Mouse (Mus musculus): Measurements from ENCODE around the gene Wapl. TPM values are rescaled to one million over a fixed set of nuclear protein-coding genes. Genes with fewer than 3 reads are reported as not detected.

Wapl gene
- polyA plus RNA-seq (2015; fragmentation: Nextera tagmentation; extraction: Ambion mirVana): 26.9 and 28.8 TPM in 2 replicates

DNA sequence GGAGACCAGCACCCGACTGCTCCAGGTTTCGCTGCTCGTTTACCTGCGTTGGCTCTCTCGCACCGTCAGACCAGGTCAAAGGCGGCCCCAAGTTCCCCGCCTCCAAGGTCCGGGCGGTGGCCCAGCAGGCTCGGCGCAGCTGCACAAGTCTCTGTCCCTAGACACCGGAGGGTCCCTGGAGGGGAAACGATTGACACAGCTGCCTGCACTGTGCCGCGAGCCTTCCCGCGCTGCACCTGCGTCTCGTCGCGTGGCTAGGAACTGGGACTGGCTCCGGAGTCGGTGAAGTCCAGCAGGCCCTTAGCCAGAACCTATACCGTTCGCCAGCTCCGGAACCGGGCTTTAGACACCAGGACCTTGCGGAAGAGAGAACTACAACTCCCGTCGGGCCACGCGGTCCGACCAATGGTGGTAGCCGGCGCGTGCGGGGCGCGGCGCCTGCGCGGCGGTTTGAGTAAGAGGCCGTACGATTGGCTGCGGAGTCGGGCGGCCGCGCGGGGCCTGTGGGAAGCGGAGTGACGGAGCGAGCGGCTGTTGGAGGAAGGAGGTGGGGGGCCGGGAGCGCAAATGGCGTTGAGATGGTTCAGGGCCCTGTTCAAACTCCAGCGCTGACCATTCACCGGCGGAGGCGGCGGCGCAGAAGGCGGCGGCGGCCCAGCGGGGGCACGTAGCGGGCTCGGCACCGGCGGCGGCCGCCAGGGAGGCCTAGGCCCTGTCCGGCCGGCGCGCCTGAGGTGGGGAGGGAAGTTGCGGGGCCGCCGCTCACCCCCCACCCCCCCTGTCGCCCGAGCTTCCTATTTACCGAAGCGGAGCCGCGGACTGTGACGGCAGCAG, at the start of gene Wapl:
TSS of gene Wapl (plus strand) at position 534 of the 834 bp plus-strand sequence.
- H3K4me1 ChIP-seq: peaks cover 13% of the 10 kb centered on the region
- H3K36me3 ChIP-seq: peaks cover 14% of the 10 kb centered on the region
- no peaks in the 10 kb centered on the region for H3K9me3 ChIP-seq (replicated peaks)
- peak within 1 kb of the TSS; percentile 99 for H3K9ac ChIP-seq
- H3K4me2 ChIP-seq: peak within 1 kb of the TSS; percentile 76
- no peaks in the 10 kb centered on the region for H3K27me3 ChIP-seq
- H3K27ac ChIP-seq: peak within 1 kb of the TSS; percentile 96
- ATAC-seq (replicated peaks; ENCODE audit: low FRiP score): peak; percentile 99
- peak within 1 kb of the TSS; percentile 100 for H3K4me3 ChIP-seq (replicated peaks)
- under 1% methylated on average over 83 of the region's 90 CpGs for WGBS

DNA sequence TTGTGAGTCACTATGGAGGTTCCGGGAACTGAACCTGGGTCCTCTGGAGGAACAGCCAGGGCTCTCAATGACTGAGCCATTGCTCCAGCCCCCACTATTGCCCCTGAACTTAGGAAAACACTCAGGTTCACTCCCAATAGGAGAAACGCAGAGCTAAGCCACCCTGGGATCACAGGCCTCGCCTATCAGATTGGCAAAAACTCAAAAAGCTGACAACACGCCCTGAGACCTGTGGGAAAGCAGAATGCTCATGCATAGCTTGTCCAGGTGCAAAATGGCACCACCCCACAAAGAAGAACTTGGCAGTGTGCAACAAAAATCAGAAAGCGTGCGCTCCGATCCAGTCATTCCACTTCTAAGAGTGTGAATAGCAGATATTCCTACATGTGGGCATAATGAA, 46.9 kb upstream of the Wapl start:
- Histone ChIP-seq H3K27me3 (no peaks in the 10 kb centered on the region), H3K4me3 (replicated peaks) (no peak overlapping the region), H3K9ac (no peak overlapping the region), H3K9me3 (replicated peaks) (no peaks in the 10 kb centered on the region), H3K27ac (no peak overlapping the region), H3K36me3 (no peaks in the 10 kb centered on the region), H3K4me1 (0 out of 2 replicates have a peak, but pooled peaks cover 2% of the 10 kb centered on the region), H3K4me2 (no peak overlapping the region)
- no peak for ATAC-seq (replicated peaks; ENCODE audit: low FRiP score)
- 82% methylated on average over 7 of the region's 7 CpGs for WGBS

DNA sequence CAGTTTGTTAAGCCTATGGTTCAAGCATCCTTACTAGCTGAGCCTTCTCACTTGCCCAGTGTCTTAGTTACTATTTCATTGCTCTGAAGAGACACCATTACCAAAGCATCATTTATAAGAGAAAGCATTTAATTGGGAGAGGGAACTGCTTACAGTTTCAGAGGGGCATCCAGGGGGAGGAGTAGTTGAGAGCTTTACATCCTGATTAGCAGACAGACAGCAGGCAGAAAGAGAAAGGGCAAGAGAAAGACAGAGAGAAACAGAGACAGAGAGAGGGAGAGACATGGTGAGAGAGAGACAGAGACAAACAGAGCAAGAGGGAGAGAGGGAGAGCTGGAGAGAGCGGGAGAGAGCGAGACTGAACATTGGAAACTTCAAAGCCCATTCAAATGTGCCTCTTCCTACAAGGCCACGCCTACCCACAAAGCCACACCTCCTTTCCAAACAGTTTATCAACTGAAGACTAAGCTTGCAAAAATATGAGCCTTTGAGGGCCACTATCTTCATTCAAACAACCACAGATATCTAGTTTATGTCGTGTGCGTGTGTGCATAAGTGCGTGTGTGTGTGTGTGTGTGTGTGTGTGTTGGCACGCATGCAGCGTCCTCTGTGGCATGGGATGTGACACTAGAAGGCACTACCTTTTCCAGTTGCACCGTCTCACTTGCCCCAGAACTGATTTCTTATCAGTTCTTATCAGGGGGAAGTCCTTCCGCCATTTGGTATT, 40.8 kb upstream of the Wapl start:
- no peaks in the 10 kb centered on the region for H3K36me3 ChIP-seq
- ATAC-seq (replicated peaks; ENCODE audit: low FRiP score): no peak
- no peak overlapping the region for H3K27ac ChIP-seq
- WGBS: 75% methylated on average over 10 of the region's 10 CpGs
- no peak overlapping the region for H3K4me2 ChIP-seq
- H3K9ac ChIP-seq: no peak overlapping the region
- no peak overlapping the region for H3K4me3 ChIP-seq (replicated peaks)
- no peaks in the 10 kb centered on the region for H3K4me1 ChIP-seq
- no peaks in the 10 kb centered on the region for H3K9me3 ChIP-seq (replicated peaks)
- H3K27me3 ChIP-seq: no peaks in the 10 kb centered on the region

DNA sequence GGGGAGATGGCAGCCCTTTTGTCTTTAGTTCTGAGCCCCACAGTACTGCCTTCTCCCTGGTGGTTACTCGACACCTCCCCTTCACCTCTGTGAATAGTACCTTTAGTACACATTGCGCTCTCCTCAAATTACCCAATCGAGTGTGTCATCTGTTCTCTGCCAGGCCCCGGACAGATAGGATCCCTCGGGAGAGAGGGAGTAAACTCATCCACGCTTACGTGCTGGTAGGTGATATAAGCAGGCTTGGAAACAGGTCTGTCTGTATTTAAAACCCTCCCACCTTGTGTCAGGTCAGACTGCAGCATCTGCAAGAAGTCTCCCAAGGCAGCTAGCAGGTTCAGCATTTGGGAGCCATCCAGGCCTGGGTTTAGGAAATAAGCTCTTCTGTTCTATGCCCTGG, 38.5 kb upstream of the Wapl start:
- H3K27ac ChIP-seq: no peak overlapping the region
- H3K9me3 ChIP-seq (replicated peaks): no peaks in the 10 kb centered on the region
- no peak for ATAC-seq (replicated peaks; ENCODE audit: low FRiP score)
- no peak overlapping the region for H3K4me3 ChIP-seq (replicated peaks)
- H3K4me1 ChIP-seq: no peaks in the 10 kb centered on the region
- no peak overlapping the region for H3K9ac ChIP-seq
- no peak overlapping the region for H3K4me2 ChIP-seq
- WGBS: 20% methylated on average over 7 of the region's 7 CpGs
- no peaks in the 10 kb centered on the region for H3K27me3 ChIP-seq
- no peaks in the 10 kb centered on the region for H3K36me3 ChIP-seq

DNA sequence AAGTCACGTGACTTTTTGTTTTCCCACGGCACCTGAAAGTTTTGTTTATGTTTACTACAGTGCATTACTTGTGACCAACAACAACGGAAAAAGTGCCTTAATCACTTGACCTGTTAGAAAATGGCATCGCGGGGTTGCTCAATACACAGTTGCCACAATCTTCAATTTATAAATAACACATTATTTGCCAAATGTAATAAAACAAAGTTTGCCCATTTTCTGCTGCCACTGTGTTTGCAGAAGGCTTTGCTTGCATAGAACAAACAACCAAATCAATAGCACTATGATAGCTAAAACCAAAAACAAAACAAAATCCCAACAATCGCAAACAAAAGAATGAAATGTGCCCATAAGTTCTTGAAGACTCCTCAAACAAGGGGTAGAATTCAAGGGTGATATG, 38.0 kb upstream of the Wapl start:
- WGBS: 88% methylated on average over 6 of the region's 6 CpGs
- H3K9me3 ChIP-seq (replicated peaks): no peaks in the 10 kb centered on the region
- no peak overlapping the region for H3K9ac ChIP-seq
- H3K36me3 ChIP-seq: no peaks in the 10 kb centered on the region
- no peaks in the 10 kb centered on the region for H3K4me1 ChIP-seq
- no peak overlapping the region for H3K4me2 ChIP-seq
- no peak for ATAC-seq (replicated peaks; ENCODE audit: low FRiP score)
- H3K27ac ChIP-seq: no peak overlapping the region
- no peaks in the 10 kb centered on the region for H3K27me3 ChIP-seq
- H3K4me3 ChIP-seq (replicated peaks): no peak overlapping the region

DNA sequence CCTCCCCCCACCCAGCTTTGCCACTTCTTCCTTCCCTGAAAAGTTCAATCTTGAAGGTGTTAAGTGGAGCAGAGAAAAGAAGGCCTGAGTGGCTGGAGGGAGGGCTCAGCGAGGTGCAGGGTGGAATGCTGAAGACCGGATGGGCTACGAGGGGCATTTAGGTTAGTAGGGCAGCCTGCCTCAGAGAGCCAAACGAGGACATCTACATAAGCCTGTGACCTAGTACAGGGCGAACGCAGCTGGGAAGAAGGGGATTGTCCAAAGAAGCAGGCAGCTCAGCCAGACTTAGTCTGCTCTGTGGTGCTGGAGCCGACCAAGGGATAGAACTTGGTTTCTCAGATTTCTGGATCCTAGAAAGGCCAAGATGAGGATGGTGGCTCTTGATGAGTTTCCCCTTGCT, 29.6 kb upstream of the Wapl start:
- H3K4me3 ChIP-seq (replicated peaks): no peak overlapping the region
- H3K4me2 ChIP-seq: no peak overlapping the region
- no peak overlapping the region for H3K27ac ChIP-seq
- H3K27me3 ChIP-seq: no peaks in the 10 kb centered on the region
- no peaks in the 10 kb centered on the region for H3K36me3 ChIP-seq
- no peak for ATAC-seq (replicated peaks; ENCODE audit: low FRiP score)
- no peaks in the 10 kb centered on the region for H3K4me1 ChIP-seq
- no peak overlapping the region for H3K9ac ChIP-seq
- no peaks in the 10 kb centered on the region for H3K9me3 ChIP-seq (replicated peaks)
- WGBS: 63% methylated on average over 7 of the region's 7 CpGs

DNA sequence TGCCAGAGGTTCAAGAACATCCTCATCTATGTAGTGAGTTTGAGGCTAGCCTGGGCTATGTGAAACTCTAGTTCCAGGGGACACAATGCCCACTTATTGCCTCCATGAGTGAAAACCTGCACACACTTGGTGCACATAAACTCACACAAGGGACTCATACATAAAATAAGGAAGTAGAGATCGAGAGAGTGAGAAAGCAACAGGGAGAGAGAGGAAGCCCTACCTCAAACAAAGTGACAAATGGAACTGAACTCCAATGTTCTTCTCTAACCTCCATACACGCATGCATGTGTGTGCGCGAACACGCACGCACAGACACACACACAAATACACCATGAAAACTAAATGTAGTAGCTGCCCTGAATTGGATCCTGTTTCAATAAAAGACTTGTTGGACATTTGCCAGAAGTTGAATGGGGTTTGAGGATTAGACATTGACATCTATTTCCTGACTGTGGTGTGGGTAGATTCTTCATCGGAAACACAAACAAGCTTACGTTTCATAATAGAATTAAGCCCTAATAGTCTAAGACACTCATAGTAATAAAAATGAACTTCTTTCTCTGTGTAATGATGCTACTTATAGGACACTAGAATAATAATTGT, 25.8 kb upstream of the Wapl start:
- Histone ChIP-seq H3K27ac (no peak overlapping the region), H3K9ac (no peak overlapping the region), H3K4me1 (no peaks in the 10 kb centered on the region), H3K9me3 (replicated peaks) (no peaks in the 10 kb centered on the region), H3K27me3 (no peaks in the 10 kb centered on the region), H3K4me2 (no peak overlapping the region), H3K4me3 (replicated peaks) (no peak overlapping the region), H3K36me3 (no peaks in the 10 kb centered on the region)
- WGBS: 84% methylated on average over 8 of the region's 8 CpGs
- no peak for ATAC-seq (replicated peaks; ENCODE audit: low FRiP score)

DNA sequence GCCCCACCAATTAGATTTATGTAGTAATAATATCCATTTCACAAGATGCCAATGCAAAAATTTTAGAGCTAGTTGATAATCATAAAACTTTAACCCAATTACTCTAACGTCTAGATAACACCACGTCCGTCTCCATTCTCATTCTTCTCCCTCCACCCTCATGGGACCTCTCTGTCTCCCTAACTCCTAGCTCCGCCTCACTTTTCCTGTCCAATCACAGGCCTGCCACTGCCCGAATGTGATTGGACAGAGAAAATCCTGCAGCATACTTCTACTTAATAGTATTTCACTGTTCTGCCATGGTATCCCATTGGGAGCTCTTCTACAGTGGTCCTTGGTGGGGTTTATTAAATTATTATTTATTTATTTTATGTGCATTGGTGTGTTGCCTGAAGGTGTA, 16.6 kb upstream of the Wapl start:
- ATAC-seq (replicated peaks; ENCODE audit: low FRiP score): no peak
- H3K4me3 ChIP-seq (replicated peaks): no peak overlapping the region
- H3K9me3 ChIP-seq (replicated peaks): no peaks in the 10 kb centered on the region
- H3K36me3 ChIP-seq: no peaks in the 10 kb centered on the region
- no peak overlapping the region for H3K4me2 ChIP-seq
- H3K4me1 ChIP-seq: peaks cover 13% of the 10 kb centered on the region
- H3K9ac ChIP-seq: no peak overlapping the region
- H3K27ac ChIP-seq: no peak overlapping the region
- whole genome bisulfite sequencing: 84% methylated on average over 5 of the region's 5 CpGs
- H3K27me3 ChIP-seq: peaks cover 27% of the 10 kb centered on the region

DNA sequence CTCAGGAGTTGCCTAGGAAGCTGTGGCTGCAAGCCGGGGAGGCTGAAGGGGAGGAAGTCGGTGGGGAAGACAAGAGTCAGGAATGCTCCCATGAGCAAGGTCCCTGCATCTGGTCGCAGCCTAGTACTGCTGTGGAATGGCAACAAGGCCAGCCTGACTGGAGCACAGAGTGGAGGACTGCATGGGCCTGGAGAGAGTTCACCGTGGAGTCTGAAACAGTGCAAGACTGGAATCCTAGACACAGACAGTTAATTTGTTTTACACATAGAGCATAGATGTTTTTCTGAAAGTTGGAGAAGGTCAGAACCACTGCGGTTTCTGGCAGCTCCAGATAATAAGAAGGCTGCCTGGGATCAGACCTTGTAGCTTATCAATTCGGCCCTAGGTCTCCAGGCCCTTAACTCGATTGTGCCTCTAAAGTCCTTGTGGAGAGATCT, 13.4 kb upstream of the Wapl start:
- Histone ChIP-seq H3K9me3 (replicated peaks) (no peaks in the 10 kb centered on the region), H3K27ac (no peak overlapping the region), H3K9ac (no peak overlapping the region), H3K27me3 (peaks cover 30% of the 10 kb centered on the region), H3K4me3 (replicated peaks) (no peak overlapping the region), H3K4me2 (no peak overlapping the region), H3K4me1 (peaks cover 20% of the 10 kb centered on the region), H3K36me3 (no peaks in the 10 kb centered on the region)
- 49% methylated on average over 7 of the region's 7 CpGs for WGBS
- 0 out of 2 replicates have a peak, but pooled peaks have one; percentile 44 for ATAC-seq (replicated peaks; ENCODE audit: low FRiP score)

DNA sequence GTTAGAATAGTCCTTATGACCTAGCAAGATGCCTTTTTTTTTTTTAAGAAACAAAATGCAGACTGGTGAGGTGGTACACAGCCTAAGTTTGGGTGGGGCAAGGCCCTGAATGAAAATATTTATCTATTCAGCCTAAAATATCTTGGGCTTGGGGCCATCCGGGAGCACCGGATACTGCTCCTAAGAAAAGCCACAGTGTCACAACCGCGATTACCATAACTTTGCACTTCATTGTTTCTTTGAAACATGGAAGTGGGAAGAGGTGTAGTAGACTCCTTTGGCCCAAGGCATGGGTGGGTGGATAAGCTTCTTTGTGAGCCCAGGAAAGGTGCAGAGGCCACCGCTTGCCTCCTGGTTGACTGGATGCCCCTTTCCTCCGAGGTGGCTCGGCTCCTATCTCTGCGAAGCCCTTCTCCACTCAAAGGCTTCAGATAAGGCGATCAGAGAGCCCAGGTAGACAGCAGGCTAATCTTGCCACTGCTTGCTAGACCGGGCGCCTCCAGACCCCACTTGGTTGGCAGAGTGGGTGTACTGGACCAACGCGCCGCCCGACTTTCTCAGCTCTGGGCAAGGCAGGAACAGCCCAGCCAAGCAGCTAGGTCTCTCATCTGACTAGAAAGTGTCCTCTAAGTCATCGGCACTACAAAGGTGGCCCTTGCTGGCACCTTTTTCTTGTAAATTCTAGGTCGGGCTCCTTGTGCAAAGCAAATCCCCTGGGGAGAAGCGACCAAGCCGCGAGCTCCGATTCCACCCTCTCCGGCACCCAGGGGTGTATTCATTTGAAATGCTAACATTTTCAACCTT, 12.7 kb upstream of the Wapl start:
- 17% methylated on average over 22 of the region's 22 CpGs for WGBS
- H3K27me3 ChIP-seq: peaks cover 30% of the 10 kb centered on the region
- peak overlapping the region; percentile 58 for H3K4me3 ChIP-seq (replicated peaks)
- peak; percentile 55; the same call in 1 of the 2 replicates for ATAC-seq (replicated peaks; ENCODE audit: low FRiP score)
- peaks cover 20% of the 10 kb centered on the region for H3K4me1 ChIP-seq
- no peak overlapping the region for H3K27ac ChIP-seq
- no peaks in the 10 kb centered on the region for H3K36me3 ChIP-seq
- peak overlapping the region; percentile 48 for H3K9ac ChIP-seq
- H3K9me3 ChIP-seq (replicated peaks): no peaks in the 10 kb centered on the region
- H3K4me2 ChIP-seq: peak overlapping the region; percentile 93

DNA sequence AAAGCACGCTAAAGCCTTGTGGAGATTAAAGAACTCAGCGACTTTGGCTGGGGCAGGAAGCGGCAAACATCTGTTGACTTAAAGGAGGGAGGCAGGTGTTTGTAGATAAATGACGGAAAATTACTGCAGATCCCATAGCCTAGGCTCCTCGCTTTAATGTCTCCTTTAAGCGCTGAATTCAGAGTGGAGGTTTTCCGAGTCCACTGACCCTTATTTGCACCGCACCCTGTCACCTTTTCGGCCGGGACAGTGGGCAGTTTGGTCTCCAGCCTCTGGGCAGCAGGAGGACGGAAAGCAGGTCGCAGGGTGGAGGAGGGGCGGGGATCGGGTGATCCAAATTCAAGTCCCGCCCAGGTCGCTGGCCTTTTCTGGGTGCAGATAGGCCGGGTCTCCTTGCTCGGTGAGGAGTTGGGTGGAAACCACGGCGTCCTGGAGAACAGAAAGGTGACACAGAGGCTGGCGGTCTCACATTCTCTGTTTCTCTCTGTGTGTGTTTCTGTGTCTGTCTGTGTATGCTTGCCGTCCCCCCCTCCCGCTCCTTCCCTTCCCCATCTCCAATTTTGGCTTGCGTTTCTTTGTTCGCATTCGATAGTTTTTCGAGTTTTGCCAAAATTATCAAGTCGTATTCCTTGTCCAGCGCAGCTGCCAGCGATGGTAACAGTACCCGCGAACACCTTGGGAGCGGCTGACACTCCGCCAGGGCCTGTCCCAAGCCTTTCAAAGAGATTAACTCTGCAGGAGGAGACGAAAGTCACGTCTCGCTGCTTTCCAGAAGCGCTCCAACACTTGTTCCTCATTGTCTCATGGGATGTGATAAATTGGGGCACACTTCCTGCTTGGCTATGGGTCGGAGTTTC, 11.9 kb upstream of the Wapl start:
- peaks cover 20% of the 10 kb centered on the region for H3K4me1 ChIP-seq
- H3K4me2 ChIP-seq: peak overlapping the region; percentile 93
- peaks cover 30% of the 10 kb centered on the region for H3K27me3 ChIP-seq
- no peaks in the 10 kb centered on the region for H3K36me3 ChIP-seq
- WGBS: under 1% methylated on average over 39 of the region's 39 CpGs
- peak overlapping the region; percentile 48 for H3K9ac ChIP-seq
- H3K27ac ChIP-seq: no peak overlapping the region
- peak; percentile 84 for ATAC-seq (replicated peaks; ENCODE audit: low FRiP score)
- no peaks in the 10 kb centered on the region for H3K9me3 ChIP-seq (replicated peaks)
- H3K4me3 ChIP-seq (replicated peaks): peak overlapping the region; percentile 58

Data from kidney, embryonic 15.5 days (tissue).